In the genomic region with DNA sequence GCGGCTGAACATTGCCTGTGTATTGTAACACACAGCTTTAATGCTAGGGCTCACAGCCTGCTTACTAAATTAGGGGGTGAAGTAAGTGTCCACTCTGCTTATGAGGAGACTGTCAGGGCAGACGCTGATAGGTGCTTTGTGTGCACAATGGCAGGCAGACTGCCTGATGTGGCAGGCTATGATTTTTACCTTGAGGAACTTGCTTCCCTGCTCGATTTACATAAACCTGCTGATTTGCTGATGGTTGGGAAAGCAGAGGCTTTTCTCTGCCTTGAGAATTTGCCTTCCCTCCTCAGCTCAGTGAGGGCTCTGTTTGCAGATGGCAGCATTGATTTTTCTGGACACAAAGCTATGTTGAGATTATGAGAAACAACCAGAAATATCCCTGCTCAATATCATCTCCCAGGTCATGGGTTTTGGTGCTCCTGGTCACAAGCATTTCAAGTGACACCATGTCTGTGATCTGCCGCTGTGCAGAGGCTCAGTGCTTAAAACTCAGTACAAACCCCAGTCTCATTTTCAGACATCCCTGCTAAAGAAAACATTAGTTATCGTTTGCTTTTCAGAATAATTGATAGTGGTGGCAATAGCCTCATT, we compare ENCODE assay signal across 10 mouse cellular contexts.
DNase-seq lines count a peak whose midpoint lies in the region; ATAC-seq and TF ChIP-seq lines count a peak whose summit lies in the region.
"Had no signal": no experiment of that assay in that cellular context is flagged by ENCODE, and none has a peak within 500 bp of the region (broad histone marks: within the 10 kb centered on the region; RNA-seq: fewer than 3 reads in every experiment).

No protein-coding gene starts in this region.

- H3K79me2 ChIP-seq in liver, adult 2 months (ENCODE audit: control insufficient read depth, insufficient read depth, low read length), result peaks cover 12% of the 10 kb centered on the region; the same call in 1 of the 2 replicates

- peaks cover 11% of the 10 kb centered on the region for H3K4me1 ChIP-seq in liver, adult 2 months (ENCODE audit: control insufficient read depth, insufficient read depth, low read length)
- peaks cover 42% of the 10 kb centered on the region for H3K4me1 ChIP-seq in forebrain, embryonic 12.5 days
- H3K4me1 ChIP-seq in hindbrain, embryonic 15.5 days (replicated peaks), result peaks cover 42% of the 10 kb centered on the region
- peaks cover 43% of the 10 kb centered on the region for H3K4me1 ChIP-seq in neural tube, embryonic 15.5 days

- no peak overlapping the region for H3K4me3 ChIP-seq in liver, adult 2 months (ENCODE audit: insufficient read depth, low read depth, low read length)
- no peak overlapping the region for H3K4me3 ChIP-seq in forebrain, embryonic 12.5 days (replicated peaks)
- no peak overlapping the region for H3K4me3 ChIP-seq in hindbrain, embryonic 15.5 days
- no peak overlapping the region for H3K4me3 ChIP-seq in neural tube, embryonic 15.5 days (replicated peaks)

- 25% methylated on average over 5 of the region's 5 CpGs for WGBS in liver, adult 2 months
- WGBS in forebrain, embryonic 12.5 days, result 13% methylated on average over 5 of the region's 5 CpGs
- 10% methylated on average over 5 of the region's 5 CpGs for WGBS in hindbrain, embryonic 15.5 days
- WGBS in neural tube, embryonic 15.5 days, result 15% methylated on average over 5 of the region's 5 CpGs

- peak overlapping the region; percentile 51 for H3K27ac ChIP-seq in liver, adult 2 months (replicated peaks; ENCODE audit: insufficient read depth, low read depth, low read length)
- H3K27ac ChIP-seq in forebrain, embryonic 12.5 days, result peak overlapping the region; percentile 88
- peak overlapping the region; percentile 79 for H3K27ac ChIP-seq in hindbrain, embryonic 15.5 days (replicated peaks)
- peak overlapping the region; percentile 85 for H3K27ac ChIP-seq in neural tube, embryonic 15.5 days (replicated peaks)

- H3K9ac ChIP-seq in liver, adult 2 months (ENCODE audit: low read depth, low read length), result no peak overlapping the region
- H3K9ac ChIP-seq in forebrain, embryonic 12.5 days, result peak overlapping the region; percentile 40; the same call in 1 of the 2 replicates
- peak overlapping the region; percentile 10; the same call in 1 of the 2 replicates for H3K9ac ChIP-seq in hindbrain, embryonic 15.5 days
- H3K9ac ChIP-seq in neural tube, embryonic 15.5 days (replicated peaks), result peak overlapping the region; percentile 23; the same call in 1 of the 2 replicates

- peak overlapping the region; percentile 31; the same call in 1 of the 2 replicates for H3K4me2 ChIP-seq in forebrain, embryonic 12.5 days
- H3K4me2 ChIP-seq in hindbrain, embryonic 15.5 days, result peak overlapping the region; percentile 21
- H3K4me2 ChIP-seq in neural tube, embryonic 15.5 days, result peak overlapping the region; percentile 32

- no peak for TF ChIP-seq POLR2A in liver, adult 2 months (IDR thresholded peaks at IDR 0.05; ENCODE audit: extremely low read depth, insufficient read depth, low read length)

- peak; percentile 67 for ATAC-seq in forebrain, embryonic 12.5 days (ENCODE audit: low FRiP score)
- 0 out of 2 replicates have a peak, but pooled peaks have one; percentile 57 for ATAC-seq in hindbrain, embryonic 15.5 days (ENCODE audit: low FRiP score, low read depth)
- ATAC-seq in neural tube, embryonic 15.5 days (ENCODE audit: low FRiP score), result peak; percentile 39; the same call in 1 of the 2 replicates

- no peaks in the 10 kb centered on the region for H3K36me3 ChIP-seq in liver, adult 2 months (ENCODE audit: control insufficient read depth, insufficient read depth, low read length)
- H3K36me3 ChIP-seq in forebrain, embryonic 12.5 days (replicated peaks), result peaks cover 6% of the 10 kb centered on the region; the same call in 1 of the 2 replicates
- H3K36me3 ChIP-seq in hindbrain, embryonic 15.5 days, result no peaks in the 10 kb centered on the region
- H3K36me3 ChIP-seq in neural tube, embryonic 15.5 days, result no peaks in the 10 kb centered on the region

- no peaks in the 10 kb centered on the region for H3K27me3 ChIP-seq in liver, adult 2 months (ENCODE audit: control insufficient read depth, insufficient read depth, low read length)
- H3K27me3 ChIP-seq in forebrain, embryonic 12.5 days, result no peaks in the 10 kb centered on the region
- no peaks in the 10 kb centered on the region for H3K27me3 ChIP-seq in hindbrain, embryonic 15.5 days
- no peaks in the 10 kb centered on the region for H3K27me3 ChIP-seq in neural tube, embryonic 15.5 days (replicated peaks)

- TF ChIP-seq CTCF in liver, adult 2 months (IDR thresholded peaks at IDR 0.05; ENCODE audit: low read depth, low read length), result no peak

- no peaks in the 10 kb centered on the region for H3K9me3 ChIP-seq in forebrain, embryonic 12.5 days
- H3K9me3 ChIP-seq in hindbrain, embryonic 15.5 days, result no peaks in the 10 kb centered on the region
- no peaks in the 10 kb centered on the region for H3K9me3 ChIP-seq in neural tube, embryonic 15.5 days (replicated peaks)

- DNase-seq in liver, adult 2 months (ENCODE audit: extremely low read depth, low read depth, low spot score), result peak; percentile 41
- no peak for DNase-seq in liver
- DNase-seq in frontal cortex, postnatal 25 days (ENCODE audit: low spot score in 2 of 2), result no peak
- DNase-seq in adrenal gland, adult (ENCODE audit: inconsistent age in 2 of 2, low spot score in 1 of 2), result no peak
- DNase-seq: cerebellum, postnatal 36 days; kidney, postnatal 25 days; lung, adult 18-20 months had no signal
